Mouse (Mus musculus) cerebellum, adult 18-20 months (tissue): ENCODE results near the gene Rtp1.

Experiments used
- DNase-seq, 2 experiments: peaks; one replicate each; pipeline ENCODE4 v3.0.0; 2021

Gene Rtp1

GRCm38 (mm10) chr16:23428647-23429319 is at the start of gene Rtp1:
Gene Rtp1, plus strand, starts transcription at chr16:23429133.
- peak; percentile 8 to 18 for DNase-seq

DNA sequence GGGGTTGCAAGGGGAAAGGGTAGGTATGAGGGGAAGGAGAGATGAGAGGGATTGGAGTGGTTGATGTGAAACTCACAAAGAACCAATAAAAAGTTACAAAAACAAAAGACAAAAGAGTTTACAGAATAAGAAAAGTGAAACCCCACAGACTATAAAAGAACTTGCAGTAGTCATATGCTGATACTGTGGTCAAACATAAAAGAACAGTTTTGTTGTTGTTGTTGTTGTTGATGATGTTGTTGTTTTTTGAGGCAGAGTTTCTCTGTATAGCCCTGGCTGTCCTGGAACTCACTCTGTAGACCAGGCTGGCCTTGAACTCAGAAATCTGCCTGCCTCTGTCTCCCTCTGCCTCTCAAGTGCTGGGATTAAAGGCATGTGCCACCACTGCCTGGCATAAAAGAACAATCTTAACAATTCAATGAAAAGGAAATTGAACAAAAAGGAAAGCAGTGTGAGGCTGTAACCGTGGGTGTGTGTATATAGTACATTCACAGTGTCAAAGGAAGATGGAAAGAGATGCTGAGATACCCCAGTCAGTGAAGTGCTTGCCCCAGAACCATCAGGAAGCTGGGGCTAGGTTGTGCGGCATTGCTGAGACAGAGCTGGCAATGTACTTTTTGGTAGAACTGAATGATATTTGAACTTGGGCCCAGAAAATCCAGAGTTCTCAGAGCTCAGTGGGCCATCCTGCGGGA is 49.2 kb upstream of the Rtp1 start:
- no peak for DNase-seq

- no peak for DNase-seq
Observed at GRCm38 (mm10) chr16:23384304-23384703, 44.6 kb upstream of the Rtp1 start.

DNA sequence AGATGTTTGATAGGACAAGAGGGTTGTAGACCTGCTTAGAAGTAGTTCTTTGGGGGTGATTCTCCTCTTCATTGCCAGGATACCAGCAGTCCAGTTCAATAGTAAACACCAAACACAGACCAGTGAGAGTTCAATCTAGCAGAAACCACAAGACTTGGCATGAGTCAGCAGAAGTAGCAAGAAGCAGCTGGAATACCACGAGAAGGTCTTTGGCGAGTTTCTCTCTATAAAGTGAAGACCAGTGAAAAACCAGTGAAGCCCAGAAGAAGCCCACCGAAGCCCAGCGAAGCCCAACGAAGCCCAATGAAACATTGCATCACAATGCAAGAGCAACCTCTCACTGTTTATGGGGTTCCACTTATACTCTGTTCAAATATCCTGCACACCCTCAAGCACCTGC is 31.0 kb upstream of the Rtp1 start:
- DNase-seq, result no peak

- DNase-seq, result no peak
Observed at GRCm38 (mm10) chr16:23401463-23401862, 27.5 kb upstream of the Rtp1 start.

DNA sequence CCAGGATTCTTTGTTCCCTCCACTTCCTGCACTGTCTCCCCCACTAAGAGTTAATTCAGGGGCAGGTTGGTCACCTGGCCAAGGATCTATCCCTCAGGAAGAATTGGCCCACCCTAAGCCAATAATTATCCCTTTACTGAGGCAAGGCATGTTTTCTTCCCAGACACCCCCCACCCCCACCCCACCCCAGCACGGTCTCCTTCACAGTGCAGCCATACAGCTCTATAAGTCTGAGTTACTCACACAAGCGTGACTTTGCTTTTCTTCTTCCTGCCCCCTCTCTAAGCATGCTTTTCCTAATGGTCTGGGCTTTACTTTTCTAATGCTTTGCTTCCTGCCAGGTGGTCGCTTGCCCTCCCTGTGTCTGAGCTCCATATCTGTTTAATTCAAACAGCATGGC is 27.0 kb upstream of the Rtp1 start:
- no peak for DNase-seq

GRCm38 (mm10) chr16:23403008-23403755 is 25.8 kb upstream of the Rtp1 start:
- DNase-seq, result peak; percentile 28 to 46

GRCm38 (mm10) chr16:23412930-23413329 is 16.0 kb upstream of the Rtp1 start:
- DNase-seq, result no peak

- no peak for DNase-seq
Observed at GRCm38 (mm10) chr16:23416261-23416656, 12.7 kb upstream of the Rtp1 start.

GRCm38 (mm10) chr16:23416657-23417293 is 12.2 kb upstream of the Rtp1 start:
- no peak for DNase-seq

DNA sequence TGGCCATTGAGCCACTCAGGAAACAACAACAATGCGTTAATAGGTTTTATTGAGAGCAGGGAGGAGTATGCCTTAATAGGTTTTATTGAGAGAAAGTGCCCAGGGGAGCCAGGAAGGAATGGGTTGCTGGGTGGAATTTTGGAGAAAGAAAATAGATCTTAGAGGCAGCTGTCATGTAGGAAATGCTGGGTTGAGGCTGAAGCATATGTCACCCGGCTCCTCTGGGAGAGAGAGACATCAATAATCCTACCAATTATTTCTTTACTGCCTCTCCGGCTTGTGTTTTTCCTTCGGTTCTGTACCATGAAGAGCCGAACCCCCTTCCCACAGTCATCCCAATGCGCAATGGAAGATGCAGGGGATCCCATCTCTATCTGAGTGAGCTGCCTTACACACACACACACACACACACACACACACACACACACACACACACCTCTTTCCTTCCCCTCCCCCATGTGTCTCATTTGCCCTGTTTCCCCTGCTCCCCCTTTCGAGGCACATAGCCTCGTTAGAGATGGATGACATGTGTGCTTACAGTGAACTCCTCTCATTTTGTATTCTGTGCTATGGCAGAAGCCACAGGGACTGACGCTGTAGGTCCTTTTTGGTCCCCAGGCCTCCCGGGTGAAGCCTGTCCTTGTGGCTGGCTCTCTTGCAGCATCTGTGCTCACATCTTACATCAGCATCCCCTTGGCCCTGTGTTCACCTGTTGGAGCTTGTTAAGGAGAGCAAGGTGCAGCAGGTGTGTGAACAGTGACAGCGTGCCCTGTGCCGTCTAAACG is 11.3 kb upstream of the Rtp1 start:
- DNase-seq, result no peak

- no peak for DNase-seq
Observed at GRCm38 (mm10) chr16:23419565-23420085, 9.3 kb upstream of the Rtp1 start.

GRCm38 (mm10) chr16:23423825-23424224 is 5.1 kb upstream of the Rtp1 start:
- no peak for DNase-seq

GRCm38 (mm10) chr16:23427701-23428100 is 1.2 kb upstream of the Rtp1 start:
- peak; percentile 14 to 19 for DNase-seq

GRCm38 (mm10) chr16:23429991-23430390 is 1.1 kb downstream of the Rtp1 start:
- no peak for DNase-seq

DNA sequence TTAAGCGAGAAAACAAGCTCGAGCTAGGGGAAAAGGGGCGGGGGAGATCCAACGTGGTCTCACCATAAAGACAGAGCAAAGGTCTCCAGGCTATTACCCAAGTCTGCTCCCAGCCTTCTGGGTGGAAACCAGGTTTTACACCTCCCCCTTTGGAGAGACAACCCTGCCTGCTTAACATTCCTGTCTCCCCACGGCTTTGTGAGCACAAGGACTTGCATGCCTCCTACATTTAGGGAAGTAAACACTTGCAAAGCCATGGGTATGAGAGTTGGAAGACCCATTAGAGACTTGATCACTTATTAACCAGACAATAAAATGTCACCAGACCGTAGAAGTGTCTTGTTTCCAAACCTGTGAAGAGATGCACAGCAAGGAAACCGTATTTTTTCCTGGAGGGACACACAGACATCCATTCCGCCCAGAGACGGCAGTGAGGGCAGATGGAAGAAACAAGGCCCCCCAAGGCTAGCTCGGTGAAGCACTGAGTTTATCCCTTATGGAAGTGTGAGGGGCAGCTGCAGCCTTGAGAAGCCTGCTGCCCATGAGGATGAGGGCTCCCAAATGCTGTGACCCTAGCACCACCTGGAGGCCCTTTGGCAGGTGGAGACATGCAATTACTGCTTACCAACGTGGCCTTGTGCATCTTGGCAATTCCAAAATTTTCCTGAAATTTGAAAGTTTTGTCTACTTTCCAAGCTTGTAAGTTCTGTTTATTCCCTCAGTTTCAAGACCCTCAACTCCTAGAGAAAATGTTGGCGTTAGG is 8.7 kb downstream of the Rtp1 start:
- DNase-seq, result no peak

- no peak for DNase-seq
Observed at GRCm38 (mm10) chr16:23444231-23444630, 15.3 kb downstream of the Rtp1 start.

DNA sequence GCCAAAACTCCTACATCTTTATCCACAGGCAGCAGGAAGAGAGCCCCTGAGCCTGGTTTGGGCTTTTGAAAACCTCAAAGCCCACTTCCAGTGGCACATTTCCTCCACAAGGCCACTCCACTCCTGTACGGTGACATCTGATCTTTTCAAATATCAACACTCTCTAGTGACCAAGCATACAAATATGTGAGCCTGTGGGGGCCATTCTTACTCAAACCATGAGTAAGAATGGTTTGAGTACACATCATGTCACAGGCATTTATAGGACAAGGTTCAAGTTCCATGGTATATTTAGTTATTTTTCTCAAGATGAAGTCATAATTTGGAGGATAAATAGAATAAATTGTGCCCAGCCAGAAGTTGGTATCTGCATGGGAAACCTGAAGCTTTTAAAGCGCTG is 21.0 kb downstream of the Rtp1 start:
- no peak for DNase-seq

DNA sequence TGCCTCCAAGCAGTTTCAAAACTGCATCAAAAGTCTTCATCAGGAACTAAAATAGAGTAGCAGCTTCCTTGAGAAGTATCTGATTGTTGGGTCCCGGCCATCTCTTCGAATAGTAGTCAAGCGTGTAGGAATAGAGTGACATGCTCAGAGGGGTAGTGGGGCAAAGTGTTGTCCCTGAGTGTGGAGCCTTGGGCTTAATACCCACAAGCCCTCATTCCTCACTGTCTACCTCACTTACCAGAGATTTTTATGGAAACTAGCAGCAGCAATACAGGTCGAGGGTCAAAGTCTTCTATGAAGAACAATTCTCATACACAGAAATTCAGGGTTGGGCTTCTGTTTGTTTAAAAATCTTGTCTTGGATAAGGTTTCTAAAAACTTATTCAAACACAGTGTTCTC is 21.9 kb downstream of the Rtp1 start:
- no peak for DNase-seq

- DNase-seq, result peak; percentile 23 to 30
Observed at GRCm38 (mm10) chr16:23452476-23452875, 23.5 kb downstream of the Rtp1 start.

DNA sequence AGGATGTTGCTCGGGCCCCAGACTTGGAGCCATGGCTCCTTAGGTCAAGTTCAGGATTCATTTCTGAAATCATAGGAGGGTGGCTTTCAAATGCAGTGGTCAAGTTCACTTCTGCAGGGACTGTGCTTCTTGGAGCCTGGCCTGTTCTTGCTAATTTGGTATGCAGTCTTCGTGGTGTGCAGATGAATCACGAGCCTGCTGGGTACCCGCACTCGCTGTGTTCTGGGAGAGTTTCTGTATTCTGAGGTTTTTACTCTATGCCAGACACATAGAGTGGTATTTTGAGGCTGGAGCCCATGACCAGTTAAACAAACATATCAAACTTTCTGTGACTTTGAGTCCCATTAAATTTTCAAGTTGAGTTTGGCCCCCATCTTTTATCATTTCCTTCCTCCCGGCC is 25.4 kb downstream of the Rtp1 start:
- no peak for DNase-seq

- DNase-seq, result peak; percentile 35 to 41
Observed at GRCm38 (mm10) chr16:23456534-23456933, 27.6 kb downstream of the Rtp1 start.
